Mouse (Mus musculus): Measurements from ENCODE around the gene Szrd1.
A peak's percentile ranks its signal among the peaks of the same experiment; 100 is the strongest.
"Not testable (repeated sequence)": the region's sequence is repeated elsewhere in the genome, so short reads cannot be mapped to it uniquely, and the experiment has no call there.

Szrd1 gene

DNA sequence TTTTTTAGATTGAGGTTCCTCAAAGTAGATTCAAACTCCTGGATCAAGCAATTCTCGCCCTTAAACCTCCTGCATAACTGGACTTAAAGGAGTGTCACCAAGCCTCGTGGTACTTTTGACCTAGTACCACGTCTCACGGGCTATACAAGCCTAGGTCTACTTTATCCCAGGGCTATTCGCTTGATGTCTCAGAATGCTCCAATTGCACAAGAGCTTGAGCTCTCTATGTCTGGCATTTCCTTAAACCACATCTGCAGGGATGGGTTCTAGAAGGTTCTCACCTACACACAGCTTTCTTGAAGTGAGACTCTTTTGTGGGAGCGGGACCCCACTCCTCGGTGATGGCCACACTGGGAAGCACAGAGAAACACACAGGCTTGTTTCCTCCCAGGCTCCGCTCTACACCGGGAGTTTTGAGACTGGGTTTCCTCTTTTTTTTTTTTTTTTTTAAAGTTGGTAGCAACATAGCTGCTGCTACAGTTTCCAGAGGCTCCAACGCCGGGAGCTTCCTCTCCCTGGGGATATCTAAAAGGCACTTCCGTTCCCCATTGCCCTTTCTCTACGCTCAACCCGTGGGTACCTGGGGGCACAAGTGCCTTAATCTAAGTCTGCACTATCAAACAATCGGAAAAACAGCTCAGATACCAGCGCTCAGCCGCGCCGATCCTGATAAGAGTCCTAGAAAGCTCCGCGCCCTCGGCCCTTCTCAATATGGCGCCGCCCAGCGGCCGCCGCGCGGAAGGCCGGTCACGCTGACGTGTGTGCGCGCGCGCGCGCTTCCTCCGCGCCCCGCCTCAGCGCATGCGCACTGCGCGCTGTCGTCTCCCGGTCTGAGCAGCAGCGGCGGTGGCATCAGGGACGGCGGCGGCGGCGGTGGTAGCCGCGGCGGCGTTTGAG, 7.8 kb upstream of the Szrd1 start, which contains the start of gene Fbxo42:
Fbxo42 (plus strand) TSS at position 802 of the 897 bp plus-strand sequence.
- DNase-seq (ENCODE audit: low spot score), result peak; percentile 92

DNA sequence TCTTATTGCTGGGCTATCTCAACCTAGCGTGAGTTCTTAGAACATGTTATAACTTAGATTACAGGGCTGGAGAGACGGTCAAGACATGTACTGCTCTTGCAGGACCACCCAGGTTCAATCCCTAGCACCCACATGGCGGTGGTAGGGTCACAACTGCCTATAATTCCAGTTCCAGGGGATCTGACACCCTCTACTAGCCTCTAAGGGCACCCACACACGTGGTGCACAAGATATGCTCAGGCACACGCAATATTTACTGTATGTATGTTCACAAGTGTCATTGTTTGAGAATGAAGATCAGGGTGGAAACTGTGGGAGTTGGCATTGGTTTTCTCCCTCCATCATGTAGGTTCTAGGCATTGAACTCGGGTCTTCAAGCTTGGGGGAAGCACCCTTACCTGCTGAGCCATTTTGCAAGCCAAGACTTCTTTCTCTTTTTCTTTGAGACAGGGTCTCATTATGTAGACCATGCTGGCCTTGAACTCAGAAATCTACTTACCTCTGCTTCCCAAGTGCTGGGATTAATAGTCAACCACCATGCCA, 7.0 kb upstream of the Szrd1 start:
- DNase-seq (ENCODE audit: low spot score), result no peak

DNA sequence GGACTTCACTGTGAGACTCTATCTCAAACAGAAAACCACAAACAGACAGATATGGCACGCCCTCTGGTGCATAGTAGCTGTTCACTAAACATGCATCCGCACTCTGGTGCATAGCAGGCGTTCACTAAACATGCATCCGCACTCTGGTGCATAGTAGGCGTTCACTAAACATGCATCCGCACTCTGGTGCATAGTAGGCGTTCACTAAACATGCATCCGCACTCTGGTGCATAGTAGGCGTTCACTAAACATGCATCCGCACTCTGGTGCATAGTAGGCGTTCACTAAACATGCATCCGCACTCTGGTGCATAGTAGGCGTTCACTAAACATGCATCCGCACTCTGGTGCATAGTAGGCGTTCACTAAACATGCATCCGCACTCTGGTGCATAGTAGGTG, 5.5 kb upstream of the Szrd1 start:
- not testable (repeated sequence) for DNase-seq (ENCODE audit: low spot score)

DNA sequence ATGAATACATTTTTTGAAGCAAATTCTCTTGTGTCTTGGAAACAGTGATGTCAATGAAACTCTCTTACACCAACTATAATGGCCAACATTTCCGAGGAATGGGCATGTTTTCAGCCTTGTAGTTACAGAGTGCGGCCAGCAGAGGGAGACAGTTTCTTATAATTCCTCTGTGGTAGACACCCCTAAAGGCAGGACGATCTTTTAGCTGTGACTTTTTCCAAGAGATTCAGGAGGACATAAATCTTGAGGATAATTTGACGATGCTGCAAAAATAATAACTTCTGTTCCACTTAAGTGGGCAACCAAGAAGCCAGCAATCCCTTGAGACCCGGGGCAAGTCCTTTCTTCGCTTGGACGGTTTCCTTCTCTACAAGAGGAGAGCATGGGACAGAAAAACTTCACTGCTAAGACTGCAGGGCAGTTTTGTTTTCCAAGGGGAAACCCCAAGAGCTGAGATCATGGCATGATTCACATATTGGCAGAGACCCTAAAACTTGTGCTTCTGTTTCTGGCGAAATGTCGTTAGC, 2.8 kb upstream of the Szrd1 start:
- DNase-seq (ENCODE audit: low spot score), result peak; percentile 86

DNA sequence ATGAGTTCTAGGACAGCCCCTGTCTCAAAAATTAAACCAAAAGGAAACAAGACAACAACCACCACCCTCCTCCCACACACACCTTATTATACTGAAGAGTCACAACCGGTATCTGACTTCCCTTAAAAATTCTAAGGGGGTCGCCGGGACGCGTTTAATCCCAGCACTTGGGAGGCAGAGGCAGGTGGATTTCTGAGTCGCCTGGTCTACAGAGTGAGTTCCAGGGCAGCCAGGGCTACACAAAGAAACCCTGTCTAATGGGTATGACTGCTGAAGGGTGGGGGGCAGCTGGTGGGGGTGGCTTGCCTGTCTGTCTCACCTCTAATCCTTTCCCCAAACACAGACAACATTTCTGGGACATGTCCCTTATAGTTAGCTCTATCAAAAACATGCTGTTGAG, 1.4 kb upstream of the Szrd1 start:
- DNase-seq (ENCODE audit: low spot score), result no peak

DNA sequence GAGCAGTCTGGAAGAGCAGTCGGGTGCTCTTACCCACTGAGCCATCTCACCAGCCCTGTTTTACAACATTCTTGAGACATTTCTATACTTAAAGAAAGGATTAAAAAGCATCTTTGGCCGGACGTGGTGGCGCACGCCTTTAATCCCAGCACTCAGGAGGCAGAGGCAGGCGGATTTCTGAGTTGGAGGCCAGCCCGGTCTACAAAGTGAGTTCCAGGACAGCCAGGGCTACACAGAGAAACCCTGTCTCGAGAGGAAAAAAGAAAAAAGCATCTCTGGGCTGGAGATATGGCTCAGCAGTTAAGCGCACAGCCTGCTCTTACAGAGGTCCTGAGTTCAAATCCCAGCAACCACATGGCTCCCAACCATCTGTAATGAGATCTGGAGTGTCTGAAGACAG, 779 bp upstream of the Szrd1 start:
- not testable (repeated sequence) for DNase-seq (ENCODE audit: low spot score)

DNA sequence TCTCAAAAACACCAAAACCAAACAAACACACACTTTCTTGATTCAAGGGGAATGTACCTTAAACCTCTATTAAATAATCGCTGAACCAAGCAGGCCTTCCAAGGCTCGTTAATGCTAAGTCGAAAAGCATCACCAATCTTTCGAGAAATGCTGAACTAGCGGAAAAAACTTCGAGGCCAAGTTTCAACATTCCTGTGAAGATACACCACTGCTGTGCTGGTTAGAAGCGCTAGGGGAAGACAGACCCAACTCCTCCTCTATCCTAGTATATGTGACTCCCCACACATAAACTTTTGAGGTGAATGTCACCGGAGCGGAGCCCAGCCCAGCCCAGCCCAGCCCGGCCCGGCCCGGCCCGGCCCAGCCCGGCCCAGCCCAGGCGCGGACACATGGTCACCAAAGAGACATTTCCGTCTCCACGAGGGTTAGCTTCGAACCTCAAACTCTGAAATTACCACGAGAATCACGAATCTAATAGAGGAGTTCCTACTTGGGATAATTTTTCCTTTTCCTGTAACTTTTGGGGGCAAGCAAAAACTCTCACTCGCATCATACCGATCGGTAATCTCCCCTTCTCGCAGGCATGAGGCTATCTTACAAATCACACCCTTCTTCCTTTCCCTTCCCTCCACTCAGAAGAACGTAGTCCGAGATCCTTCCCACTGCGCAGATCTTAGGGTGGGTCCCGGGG, 1.0 kb downstream of the Szrd1 start:
- DNase-seq (ENCODE audit: low spot score), result peak; percentile 37

DNA sequence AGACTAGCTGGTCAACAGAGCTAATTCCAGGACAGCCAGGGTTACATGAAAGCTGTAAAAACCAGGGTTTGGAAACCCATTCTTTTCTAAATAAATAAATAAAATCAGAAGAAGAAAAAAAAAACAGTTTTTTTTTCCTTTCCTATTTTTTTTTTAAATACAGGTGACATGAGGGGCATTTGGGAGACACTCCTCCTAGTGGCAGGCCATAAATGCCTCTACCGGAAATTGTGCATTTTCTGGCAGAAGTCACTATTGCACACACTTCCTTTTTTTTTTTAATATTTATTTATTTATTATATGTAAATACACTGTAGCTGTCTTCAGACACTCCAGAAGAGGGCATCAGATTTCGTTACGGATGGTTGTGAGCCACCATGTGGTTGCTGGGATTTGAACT, 1.8 kb downstream of the Szrd1 start:
- DNase-seq (ENCODE audit: low spot score), result not testable (repeated sequence)

DNA sequence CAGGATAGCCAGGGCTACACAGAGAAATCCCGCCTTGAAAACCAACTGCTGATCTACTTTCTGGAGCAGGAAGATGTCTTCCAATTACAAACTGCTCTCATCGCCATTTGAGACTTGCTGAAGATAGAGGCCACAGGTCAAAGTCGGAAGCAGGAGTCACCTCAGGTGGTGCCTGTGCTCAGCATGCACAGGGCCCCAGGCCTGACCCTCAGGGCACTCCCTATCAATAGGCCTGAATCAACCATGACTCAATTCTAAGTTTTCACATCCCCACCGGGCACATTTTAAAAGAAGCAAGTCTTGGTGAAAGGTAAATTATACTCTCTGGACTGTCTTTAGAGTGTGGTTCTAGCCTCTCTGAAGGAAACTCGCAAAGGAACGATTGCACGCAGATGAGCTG, 3.4 kb downstream of the Szrd1 start:
- no peak for DNase-seq (ENCODE audit: low spot score)

DNA sequence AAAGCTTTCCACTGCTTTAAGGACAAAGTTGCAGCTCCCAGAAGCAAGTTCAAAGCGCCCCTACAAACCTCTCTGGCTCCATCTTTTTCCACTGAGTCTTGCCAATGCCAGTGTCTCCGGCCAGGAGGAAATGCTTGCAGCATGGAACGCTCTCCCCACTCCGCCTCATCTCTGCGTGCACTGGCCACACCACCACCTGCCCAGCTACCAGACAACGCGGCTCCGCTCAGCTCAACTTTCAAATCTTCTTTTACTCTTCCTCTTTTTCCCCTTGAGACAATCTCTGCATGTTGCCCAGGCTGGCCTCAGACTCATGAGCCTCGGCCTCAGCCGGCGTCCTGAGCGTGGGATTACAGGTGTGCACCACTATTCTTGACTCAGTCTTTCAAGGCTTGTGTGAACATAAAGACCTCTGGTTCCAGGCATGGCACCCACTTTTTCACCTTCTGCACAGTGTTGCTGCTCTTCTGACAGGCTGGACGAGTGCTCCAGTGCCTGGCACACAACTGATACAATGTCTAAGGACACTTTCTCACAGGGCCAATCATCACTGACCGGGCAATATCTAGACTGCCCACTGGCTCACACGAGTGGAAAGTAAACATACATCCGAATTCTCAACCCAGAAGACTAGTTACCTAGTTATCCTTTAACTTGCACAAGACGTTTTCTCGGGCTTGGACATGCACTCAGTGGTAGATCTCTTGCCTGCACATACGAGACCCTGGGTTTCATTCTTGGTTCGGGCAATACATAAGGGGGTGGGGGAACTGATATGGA, 4.6 kb downstream of the Szrd1 start:
- DNase-seq (ENCODE audit: low spot score), result no peak

DNA sequence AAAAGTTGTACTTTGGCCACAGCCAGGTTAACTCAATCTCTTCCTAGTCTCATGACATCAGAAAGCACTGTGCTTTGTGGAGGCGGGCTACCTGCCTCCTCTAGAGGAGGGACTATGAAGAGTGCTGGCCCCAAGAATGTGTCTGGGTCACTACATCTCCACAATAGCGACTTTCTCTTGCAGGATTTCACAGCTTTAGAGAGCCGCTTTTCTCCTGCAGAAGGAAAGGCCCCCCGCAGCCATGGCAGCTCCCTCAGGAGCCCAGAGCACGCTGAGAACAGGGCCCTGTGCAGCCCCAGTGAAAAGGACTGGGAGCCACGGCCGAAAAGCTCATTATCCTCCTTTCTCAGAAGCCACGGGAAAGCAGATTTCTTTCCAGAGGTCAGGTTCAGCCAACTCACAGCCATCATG, 5.5 kb downstream of the Szrd1 start:
- no peak for DNase-seq (ENCODE audit: low spot score)

DNA sequence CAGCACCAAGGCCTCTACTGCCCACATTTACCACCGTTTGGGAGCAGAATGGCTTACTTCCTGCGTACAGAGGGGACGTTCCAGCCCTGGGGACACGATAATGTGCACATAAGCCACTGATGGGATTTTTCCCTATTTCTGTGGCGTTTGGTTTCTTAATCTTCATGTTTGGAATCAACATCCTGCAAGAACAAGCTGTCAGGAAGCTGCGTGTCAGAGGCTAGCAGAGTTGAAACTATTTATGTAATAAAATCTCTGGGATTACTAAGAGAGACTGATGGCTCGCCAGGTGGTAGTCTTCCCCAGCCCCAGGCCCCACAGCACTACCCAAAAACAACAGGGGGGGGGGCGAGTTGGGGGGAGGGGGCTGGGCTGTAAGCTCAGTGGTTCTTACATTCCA, 6.3 kb downstream of the Szrd1 start:
- DNase-seq (ENCODE audit: low spot score), result no peak

DNA sequence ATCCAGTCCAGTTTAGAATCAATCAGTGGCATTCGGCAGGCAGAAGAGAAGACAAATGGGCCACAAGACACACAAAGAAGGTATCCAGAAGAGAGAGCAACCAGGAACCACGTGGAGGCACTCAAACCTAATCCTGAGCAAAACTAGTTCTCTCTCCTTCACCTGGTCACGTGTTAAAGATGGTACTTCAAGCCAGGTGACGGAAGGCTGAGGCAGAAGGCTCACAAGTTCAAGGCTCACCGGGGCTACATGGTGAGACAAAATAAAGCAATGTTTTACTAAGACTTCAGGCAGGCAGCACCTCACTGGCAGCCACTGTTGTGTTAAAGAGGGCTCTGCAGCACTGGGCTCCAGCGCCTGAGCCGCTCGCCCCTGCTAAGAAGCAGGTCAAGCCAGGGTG, 7.4 kb downstream of the Szrd1 start:
- DNase-seq (ENCODE audit: low spot score), result no peak

DNA sequence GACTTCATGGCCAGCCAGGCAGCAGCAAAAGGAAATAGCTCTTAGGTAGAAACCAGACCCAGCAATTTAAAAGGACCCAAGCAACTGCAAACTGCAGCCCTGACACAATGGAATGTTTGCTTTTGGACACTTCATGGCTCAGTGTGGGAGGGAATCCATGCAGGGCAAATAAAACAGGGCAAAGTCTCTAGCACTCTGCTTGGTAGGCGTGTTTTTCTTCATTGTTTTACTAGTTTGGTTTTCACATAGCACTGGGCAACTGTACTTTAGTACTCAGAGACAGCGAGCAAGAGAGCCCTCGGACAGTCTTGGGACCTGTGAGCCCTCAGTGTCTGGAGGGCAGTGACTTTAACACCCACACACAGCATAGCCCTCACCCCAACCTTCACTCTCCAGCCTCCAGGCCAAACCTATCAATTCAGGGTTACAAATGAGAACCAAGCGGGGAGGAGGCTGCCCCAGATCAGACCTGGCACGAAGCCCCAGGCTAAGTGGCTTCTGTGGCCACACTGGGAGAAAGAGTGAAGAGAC, 8.0 kb downstream of the Szrd1 start:
- peak; percentile 80 for DNase-seq (ENCODE audit: low spot score)

DNA sequence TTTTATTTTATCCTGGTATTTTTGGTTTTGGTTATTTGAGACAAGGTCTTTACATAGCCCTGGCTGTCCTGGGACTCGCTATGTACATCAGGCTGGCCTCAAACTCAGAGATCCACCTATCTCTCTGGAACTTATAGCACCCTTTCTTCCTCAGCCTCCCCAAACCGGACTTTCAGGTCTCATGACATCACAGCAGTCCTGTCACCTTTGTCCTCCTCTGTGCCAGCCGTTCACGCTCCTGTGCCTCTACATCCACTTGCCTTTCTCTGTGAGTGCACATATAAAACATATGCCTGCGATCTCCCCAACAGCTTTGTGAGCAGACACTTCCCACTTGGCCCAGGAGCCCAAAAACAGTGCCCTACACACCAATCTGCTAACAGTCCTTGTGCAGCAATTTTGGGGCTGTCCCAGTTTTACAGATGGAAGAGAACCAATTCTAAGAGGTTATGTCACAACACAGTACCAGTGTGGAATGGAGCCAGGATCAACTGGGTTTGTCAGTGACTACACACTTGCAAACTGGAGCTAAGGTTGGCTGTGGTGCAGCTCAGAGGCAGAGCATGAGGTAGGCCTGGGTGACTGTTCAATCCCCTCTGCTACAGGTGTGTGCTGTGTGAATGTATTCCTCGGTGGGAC, 8.8 kb downstream of the Szrd1 start:
- peak; percentile 56 for DNase-seq (ENCODE audit: low spot score)

DNA sequence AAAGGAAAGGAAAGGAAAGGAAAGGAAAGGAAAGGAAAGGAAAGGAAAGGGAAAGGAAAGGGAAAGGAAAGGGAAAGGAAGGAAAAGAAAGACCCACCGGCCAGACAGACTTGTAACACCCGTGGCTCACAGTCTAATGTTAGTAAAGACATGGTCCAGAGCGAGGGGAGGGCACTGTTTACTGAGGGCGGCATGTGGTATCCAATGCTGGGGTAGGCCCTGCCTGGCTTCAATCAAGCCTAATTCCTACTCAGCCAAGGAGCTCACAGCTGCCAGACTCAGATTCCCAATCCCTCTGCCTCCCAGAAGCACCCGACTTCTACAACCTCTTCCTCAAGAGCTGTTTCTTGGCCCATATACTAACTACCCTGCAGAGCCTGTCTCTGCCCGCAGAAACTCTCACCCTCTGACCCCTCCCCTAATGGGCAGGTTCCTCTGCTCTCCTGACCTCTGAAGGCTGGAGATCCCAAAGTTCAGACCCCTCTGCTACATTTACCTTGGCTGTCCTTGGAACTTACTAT, 10.3 kb downstream of the Szrd1 start:
- no peak for DNase-seq (ENCODE audit: low spot score)

DNA sequence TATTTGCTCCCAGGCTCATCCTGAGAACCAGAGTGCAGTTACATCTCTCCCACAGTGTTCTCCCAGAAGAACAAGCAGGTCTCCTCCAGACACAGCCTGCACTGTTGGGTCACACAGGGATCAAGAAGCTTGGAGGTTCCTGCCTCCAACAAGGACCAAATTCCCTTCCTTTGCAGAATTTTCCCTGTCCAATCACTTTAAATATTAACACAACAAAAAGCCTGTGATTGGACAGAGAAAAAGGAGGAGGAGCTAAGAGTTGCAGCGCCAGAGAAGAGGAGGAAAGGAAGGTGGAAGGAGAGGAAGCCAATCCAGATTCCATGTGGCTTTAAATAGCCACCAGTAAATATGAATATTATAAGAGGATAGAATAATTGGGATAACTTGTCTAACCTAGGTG, 16.5 kb downstream of the Szrd1 start:
- DNase-seq (ENCODE audit: low spot score), result no peak

DNA sequence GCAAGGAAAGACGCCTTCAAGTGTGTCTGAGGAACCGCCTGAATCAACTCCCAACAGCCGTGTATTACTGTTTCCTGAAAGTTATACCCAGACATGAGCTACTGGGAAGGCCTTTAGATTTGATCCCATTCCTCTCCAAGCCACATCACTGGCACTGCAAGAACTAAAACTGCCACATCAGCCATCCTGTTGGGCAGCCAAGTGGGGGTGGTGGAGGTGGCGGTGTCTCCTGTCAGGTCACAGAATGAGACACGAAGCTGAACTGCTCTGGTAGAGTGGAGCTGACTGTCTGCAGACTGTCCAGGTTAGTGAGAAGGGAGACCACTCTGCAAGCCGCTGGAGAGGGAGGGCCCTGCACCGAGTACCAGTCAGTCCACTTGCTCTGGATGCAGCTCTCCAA, 16.9 kb downstream of the Szrd1 start:
- DNase-seq (ENCODE audit: low spot score), result no peak

DNA sequence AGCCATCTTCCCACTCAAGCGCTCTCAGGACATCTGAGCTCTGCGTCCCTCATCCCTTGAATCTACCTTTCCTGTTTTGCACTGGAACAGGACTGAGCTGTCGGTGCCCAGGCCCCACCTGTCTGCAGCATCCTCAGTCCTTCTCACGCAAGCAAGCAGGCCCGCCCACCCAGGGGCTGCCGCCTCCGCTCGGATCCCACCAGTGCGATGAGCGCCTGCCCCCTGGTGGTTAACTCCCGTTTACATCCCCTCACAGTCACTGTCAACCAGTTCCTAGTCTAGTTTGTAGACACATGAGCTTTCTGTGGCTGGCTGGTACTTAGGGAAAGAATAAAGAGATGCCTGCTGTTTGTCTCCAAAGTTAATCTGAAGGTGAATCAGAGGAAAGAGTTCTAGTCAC, 18.9 kb downstream of the Szrd1 start:
- no peak for DNase-seq (ENCODE audit: low spot score)

DNA sequence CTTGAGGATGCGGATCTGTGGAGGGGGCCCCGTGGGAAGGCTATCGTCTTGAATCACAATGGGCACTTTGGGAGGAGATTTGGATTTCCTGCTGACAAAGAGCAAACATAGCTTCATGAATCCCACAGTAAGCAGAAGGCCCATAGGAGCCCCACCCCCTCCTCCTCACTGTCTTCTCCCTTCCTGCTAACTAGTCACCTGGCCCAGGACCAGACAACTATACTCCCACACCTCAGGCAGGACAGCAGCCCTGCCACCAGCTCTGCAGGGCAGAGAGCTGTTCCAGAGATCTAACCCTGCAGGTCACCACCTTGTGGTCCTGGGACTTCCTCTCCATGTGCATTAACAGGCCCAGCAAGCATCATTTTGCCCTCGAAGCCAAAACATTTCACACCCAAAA, 20.9 kb downstream of the Szrd1 start:
- DNase-seq (ENCODE audit: low spot score), result no peak

DNA sequence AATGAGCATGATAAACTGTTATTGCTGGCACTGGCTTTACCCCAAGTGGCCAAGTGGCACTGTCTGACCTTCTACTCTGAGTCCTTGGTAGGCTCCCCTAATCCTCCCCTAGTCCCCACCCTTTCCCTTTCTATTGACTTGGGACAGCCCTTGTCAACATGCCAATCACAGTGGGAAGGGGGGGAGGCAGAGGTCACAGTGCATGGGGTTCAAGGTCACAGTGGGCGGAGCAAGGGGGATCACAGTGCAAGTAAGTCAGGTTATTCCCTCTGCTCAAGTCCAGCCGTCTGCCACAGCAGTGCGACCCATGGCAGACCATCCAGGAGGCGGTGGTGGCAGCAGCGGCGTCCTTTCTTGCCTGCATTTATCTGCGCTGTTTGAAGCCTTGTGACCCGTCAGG, 24.2 kb downstream of the Szrd1 start:
- DNase-seq (ENCODE audit: low spot score), result no peak

All from lung, postnatal 25 days (tissue).